Mouse (Mus musculus): ENCODE measurements at regions not wholly inside any gene's neighbourhood (a gene's known extent, or its start where the extent isn't known, plus 50 kb on each side); places are given as distances from the start of the nearest gene placed in this dataset.

DNA sequence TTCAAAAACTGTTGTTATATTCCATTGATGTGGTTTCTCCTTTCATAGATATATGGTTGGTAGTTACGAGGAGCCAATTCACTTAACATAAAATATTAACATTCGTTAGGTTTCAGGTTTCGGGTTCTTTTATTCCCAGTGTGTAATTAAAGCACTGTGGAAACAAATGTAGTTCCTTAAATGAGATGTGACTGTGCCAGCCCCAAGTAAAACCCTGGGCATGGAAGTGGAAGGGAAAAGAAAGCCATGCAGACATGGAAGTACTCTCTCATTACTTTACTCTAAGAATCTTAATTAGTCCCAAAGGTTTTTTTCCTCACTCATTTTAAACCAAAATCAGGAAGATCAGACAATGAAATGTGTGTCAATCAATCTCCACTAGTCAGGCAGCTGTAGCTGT is 784.9 kb upstream of the Apob start:
- H3K4me3 ChIP-seq (ENCODE audit: low read depth, low read length), result no peak overlapping the region
- H3K4me1 ChIP-seq (ENCODE audit: insufficient read depth), result no peaks in the 10 kb centered on the region
- no peak overlapping the region for H3K27ac ChIP-seq (ENCODE audit: low read depth, low read length)
- H3K4me2 ChIP-seq (ENCODE audit: low read depth), result no peak overlapping the region
- no peaks in the 10 kb centered on the region for H3K27me3 ChIP-seq (ENCODE audit: insufficient read depth, low read length)
- no peak for TF ChIP-seq CTCF (IDR thresholded peaks at IDR 0.05; ENCODE audit: low read depth)
- no peak overlapping the region for H3K9ac ChIP-seq
- WGBS, result 29% methylated on average over 3 of the region's 3 CpGs
- DNase-seq (no peak), ATAC-seq (no peak)
- H3K36me3 ChIP-seq (ENCODE audit: insufficient read depth), result no peaks in the 10 kb centered on the region
- no peaks in the 10 kb centered on the region for H3K9me3 ChIP-seq (ENCODE audit: low read length)

DNA sequence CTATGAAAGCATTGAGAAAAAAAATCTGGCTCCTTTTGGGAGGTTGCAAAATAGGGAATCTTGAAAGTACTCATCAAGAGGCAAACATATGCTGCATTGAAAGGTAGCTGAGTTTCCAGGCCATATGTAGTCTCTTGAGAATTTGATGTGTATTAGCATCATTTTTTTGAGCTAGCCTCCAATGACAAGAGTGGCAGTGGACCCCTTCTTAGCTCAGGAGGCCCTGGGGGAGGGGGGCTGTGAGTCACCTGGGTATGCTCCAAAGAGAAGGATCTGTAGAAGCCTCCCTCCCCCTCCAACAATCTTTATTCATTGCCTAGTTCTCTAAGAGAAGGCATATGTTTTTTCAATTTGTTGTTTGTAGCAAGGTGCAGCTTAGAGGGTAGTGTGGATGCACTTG is 779.4 kb upstream of the Apob start:
- no peaks in the 10 kb centered on the region for H3K27me3 ChIP-seq (ENCODE audit: insufficient read depth, low read length)
- DNase-seq, result no peak
- no peaks in the 10 kb centered on the region for H3K36me3 ChIP-seq (ENCODE audit: insufficient read depth)
- no peaks in the 10 kb centered on the region for H3K4me1 ChIP-seq (ENCODE audit: insufficient read depth)
- no peak overlapping the region for H3K4me3 ChIP-seq (ENCODE audit: low read depth, low read length)
- no peak for TF ChIP-seq CTCF (IDR thresholded peaks at IDR 0.05; ENCODE audit: low read depth)
- no peaks in the 10 kb centered on the region for H3K9me3 ChIP-seq (ENCODE audit: low read length)
- no peak overlapping the region for H3K27ac ChIP-seq (ENCODE audit: low read depth, low read length)
- ATAC-seq, result no peak
- no peak overlapping the region for H3K9ac ChIP-seq
- H3K4me2 ChIP-seq (ENCODE audit: low read depth), result no peak overlapping the region

DNA sequence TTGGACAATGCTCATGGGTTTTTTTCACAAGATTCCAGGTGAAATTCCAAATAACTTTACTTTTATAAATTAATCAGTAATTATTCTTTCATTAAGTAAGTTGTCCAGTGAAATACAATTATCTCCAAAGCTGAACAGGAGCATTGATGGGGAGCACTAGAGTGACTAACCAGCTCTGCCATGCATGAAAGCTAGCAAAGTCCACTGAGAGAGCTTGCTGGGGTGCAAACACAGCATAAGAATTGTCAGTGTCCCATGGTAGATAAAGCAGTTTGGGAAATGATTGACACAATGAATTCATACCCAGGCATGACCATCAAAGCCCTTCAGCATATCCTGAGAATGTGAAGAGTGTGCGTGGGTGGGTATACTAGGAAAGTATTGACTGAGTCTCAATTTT is 776.6 kb upstream of the Apob start:
- Histone ChIP-seq H3K36me3 (ENCODE audit: insufficient read depth) (no peaks in the 10 kb centered on the region), H3K4me2 (ENCODE audit: low read depth) (no peak overlapping the region), H3K9me3 (ENCODE audit: low read length) (no peaks in the 10 kb centered on the region), H3K27ac (ENCODE audit: low read depth, low read length) (no peak overlapping the region), H3K9ac (no peak overlapping the region), H3K4me1 (ENCODE audit: insufficient read depth) (no peaks in the 10 kb centered on the region), H3K4me3 (ENCODE audit: low read depth, low read length) (no peak overlapping the region), H3K27me3 (ENCODE audit: insufficient read depth, low read length) (no peaks in the 10 kb centered on the region)
- no peak for ATAC-seq
- TF ChIP-seq CTCF (IDR thresholded peaks at IDR 0.05; ENCODE audit: low read depth), result no peak
- no peak for DNase-seq
- 91% methylated on average over 1 of the region's 1 CpGs for WGBS

DNA sequence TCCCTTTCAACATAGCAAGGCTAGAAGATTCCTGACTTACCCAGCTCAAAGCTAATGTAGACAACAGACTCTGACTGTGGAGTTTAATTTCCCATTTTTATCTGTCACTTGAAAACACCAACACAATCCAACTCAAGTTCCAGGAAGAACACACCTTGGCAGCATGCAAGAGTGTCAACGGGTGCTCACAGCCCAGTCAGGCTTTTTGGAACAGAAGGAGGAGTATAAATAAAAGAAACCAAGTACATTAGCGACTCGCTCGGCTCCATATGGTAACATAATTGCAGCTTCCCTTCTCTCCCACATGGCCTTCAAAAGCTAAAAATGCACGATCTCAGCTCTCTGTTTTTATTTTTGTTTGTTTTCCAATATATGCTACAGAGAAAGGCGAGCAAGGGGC is 761.8 kb upstream of the Apob start:
- ATAC-seq, result peak; percentile 43
- peak; percentile 47 for DNase-seq
- Histone ChIP-seq H3K9me3 (ENCODE audit: low read length) (no peaks in the 10 kb centered on the region), H3K9ac (no peak overlapping the region), H3K36me3 (ENCODE audit: insufficient read depth) (no peaks in the 10 kb centered on the region), H3K4me3 (ENCODE audit: low read depth, low read length) (no peak overlapping the region), H3K4me2 (ENCODE audit: low read depth) (no peak overlapping the region), H3K27me3 (ENCODE audit: insufficient read depth, low read length) (no peaks in the 10 kb centered on the region), H3K27ac (ENCODE audit: low read depth, low read length) (no peak overlapping the region), H3K4me1 (ENCODE audit: insufficient read depth) (peaks cover 16% of the 10 kb centered on the region; the same call in 1 of the 2 replicates)
- no peak for TF ChIP-seq CTCF (IDR thresholded peaks at IDR 0.05; ENCODE audit: low read depth)
- WGBS, result 50% methylated on average over 6 of the region's 6 CpGs

DNA sequence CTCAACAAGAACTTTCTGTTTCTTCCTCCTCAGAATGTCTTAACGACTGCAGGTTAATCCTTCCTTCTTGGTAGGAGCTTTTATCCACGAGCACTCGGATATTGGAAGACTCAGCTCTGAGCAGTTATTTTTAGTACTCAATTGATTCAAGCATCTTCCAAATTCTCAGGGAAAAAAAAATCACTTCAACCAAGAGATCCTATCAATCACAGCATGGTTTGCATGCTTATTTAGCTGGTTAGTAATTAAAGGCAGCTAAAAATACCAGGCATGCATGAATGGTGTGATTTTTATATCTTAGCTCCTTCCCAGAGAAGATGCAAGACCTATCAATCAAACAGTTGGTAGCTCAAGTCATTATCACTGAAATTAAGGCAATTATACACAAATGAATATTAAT is 759.9 kb upstream of the Apob start:
- H3K27ac ChIP-seq (ENCODE audit: low read depth, low read length), result peak overlapping the region; percentile 36; the same call in 1 of the 2 replicates
- H3K4me3 ChIP-seq (ENCODE audit: low read depth, low read length), result no peak overlapping the region
- no peaks in the 10 kb centered on the region for H3K27me3 ChIP-seq (ENCODE audit: insufficient read depth, low read length)
- H3K4me2 ChIP-seq (ENCODE audit: low read depth), result no peak overlapping the region
- H3K4me1 ChIP-seq (ENCODE audit: insufficient read depth), result peaks cover 16% of the 10 kb centered on the region; the same call in 1 of the 2 replicates
- H3K9ac ChIP-seq, result no peak overlapping the region
- peak; percentile 55; the same call in 1 of the 2 replicates for ATAC-seq
- no peaks in the 10 kb centered on the region for H3K36me3 ChIP-seq (ENCODE audit: insufficient read depth)
- peak; percentile 46 for DNase-seq
- H3K9me3 ChIP-seq (ENCODE audit: low read length), result no peaks in the 10 kb centered on the region
- 11% methylated on average over 3 of the region's 3 CpGs for WGBS
- TF ChIP-seq CTCF (IDR thresholded peaks at IDR 0.05; ENCODE audit: low read depth), result no peak

DNA sequence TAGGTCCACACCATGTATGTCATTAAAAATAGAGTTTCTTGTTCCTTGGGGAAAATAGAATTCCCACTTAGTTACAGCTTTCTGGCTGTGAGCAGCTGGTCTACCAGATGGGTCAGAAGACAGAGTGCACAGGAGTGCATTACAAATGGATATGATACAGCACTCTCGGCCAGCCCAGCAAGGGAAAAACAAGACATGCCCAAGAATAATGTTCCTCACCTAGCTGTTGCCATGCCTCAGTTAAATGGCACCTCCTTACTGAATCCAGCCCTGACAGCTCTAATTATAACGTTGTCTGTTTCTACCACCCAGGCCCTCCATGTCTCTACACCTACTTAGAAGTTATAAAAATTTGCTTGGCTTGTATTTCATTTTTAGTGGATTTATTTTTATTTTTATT is 749.3 kb upstream of the Apob start:
- Histone ChIP-seq H3K36me3 (ENCODE audit: insufficient read depth) (no peaks in the 10 kb centered on the region), H3K4me2 (ENCODE audit: low read depth) (no peak overlapping the region), H3K9ac (no peak overlapping the region), H3K4me1 (ENCODE audit: insufficient read depth) (no peaks in the 10 kb centered on the region), H3K4me3 (ENCODE audit: low read depth, low read length) (no peak overlapping the region), H3K9me3 (ENCODE audit: low read length) (no peaks in the 10 kb centered on the region), H3K27me3 (ENCODE audit: insufficient read depth, low read length) (no peaks in the 10 kb centered on the region), H3K27ac (ENCODE audit: low read depth, low read length) (no peak overlapping the region)
- 49% methylated on average over 2 of the region's 2 CpGs for WGBS
- TF ChIP-seq CTCF (IDR thresholded peaks at IDR 0.05; ENCODE audit: low read depth), result no peak
- DNase-seq, result no peak
- ATAC-seq, result no peak

DNA sequence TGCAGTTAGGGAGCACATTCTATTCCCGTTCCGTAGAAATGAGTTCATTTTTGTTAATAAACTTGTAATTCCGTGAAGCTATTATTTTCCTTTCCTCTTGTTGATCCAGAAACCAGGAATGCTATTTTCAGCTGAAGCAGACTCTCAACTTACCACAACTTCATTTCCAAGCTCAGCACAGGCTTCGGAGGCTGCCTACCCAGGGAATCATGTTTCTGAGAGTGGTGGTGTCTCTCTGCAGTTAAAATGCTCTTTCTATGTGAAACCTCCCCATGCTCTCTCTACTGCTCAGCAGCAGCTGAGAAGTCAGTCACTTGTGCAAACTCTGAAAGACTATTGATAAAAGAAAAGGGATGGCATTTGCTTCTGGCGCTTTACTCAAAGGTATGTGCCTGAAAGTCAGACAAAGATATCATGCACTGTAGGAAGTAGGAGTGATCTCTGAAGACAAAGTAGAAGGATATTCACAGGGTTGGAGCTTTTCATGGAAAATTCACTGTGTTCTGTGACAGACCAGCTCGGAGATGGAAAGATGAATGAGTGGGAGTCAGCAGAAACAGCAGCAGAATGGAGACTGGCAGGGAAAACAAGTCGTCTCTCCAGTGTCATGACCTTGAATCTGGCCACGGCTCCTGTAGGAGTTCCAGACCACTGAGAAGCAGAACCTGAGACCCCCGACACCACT is 748.8 kb upstream of the Apob start:
- H3K9ac ChIP-seq, result no peak overlapping the region
- H3K27me3 ChIP-seq (ENCODE audit: insufficient read depth, low read length), result no peaks in the 10 kb centered on the region
- H3K4me1 ChIP-seq (ENCODE audit: insufficient read depth), result no peaks in the 10 kb centered on the region
- TF ChIP-seq CTCF (IDR thresholded peaks at IDR 0.05; ENCODE audit: low read depth), result no peak
- WGBS, result 76% methylated on average over 9 of the region's 9 CpGs
- H3K36me3 ChIP-seq (ENCODE audit: insufficient read depth), result no peaks in the 10 kb centered on the region
- DNase-seq (no peak), ATAC-seq (no peak)
- H3K27ac ChIP-seq (ENCODE audit: low read depth, low read length), result no peak overlapping the region
- no peak overlapping the region for H3K4me3 ChIP-seq (ENCODE audit: low read depth, low read length)
- no peak overlapping the region for H3K4me2 ChIP-seq (ENCODE audit: low read depth)
- no peaks in the 10 kb centered on the region for H3K9me3 ChIP-seq (ENCODE audit: low read length)
